Mouse (Mus musculus) megakaryocyte, embryonic 14.5 days (primary cell): ENCODE measurements around the gene Bach1.

ENCODE experiments used
- FLI1 ChIP-seq: IDR thresholded peaks from 2 replicates; pipeline ENCODE4 v1.6.1; 2012; ENCODE audit warnings: low read length, inconsistent platforms, mixed read lengths
- GATA1 ChIP-seq: IDR thresholded peaks from 3 replicates; pipeline ENCODE4 v1.6.1; 2012; ENCODE audit warnings: mixed read lengths, low read length, inconsistent platforms, borderline replicate concordance

- TF ChIP-seq GATA1 = no peak
- TF ChIP-seq FLI1 = no peak
Observed at GRCm38 (mm10) chr16:87686458-87686857, 12.3 kb upstream of the Bach1 start.
